Mouse (Mus musculus): ENCODE data around the gene Ankar.

DNA sequence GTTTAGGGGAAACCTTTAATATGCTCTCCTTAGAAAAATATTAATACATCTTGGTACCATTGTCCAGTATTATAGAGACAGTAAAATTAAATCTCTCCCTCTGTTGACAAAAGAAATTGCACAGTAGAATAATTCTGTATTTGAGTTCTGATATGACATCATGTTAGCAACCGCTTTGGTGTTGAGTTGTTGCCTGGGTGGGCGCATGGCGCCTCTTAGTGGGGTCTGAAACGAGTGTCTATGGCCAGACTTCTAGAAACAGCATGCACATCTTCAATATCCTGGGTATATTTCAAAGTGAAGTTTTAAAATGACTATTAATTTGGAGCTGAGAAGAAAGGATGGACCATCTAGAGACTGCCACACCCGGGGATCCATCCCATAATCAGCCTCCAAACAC, 97.6 kb downstream of the Ankar start:
- no peak for TF ChIP-seq CTCF (IDR thresholded peaks at IDR 0.05; ENCODE audit: low read depth, low read length)
- TF ChIP-seq POLR2AphosphoS5 (IDR thresholded peaks at IDR 0.05; ENCODE audit: insufficient replicate concordance, low read depth, low read length), result no peak
- TF ChIP-seq GATA1 (IDR thresholded peaks at IDR 0.05; ENCODE audit: borderline replicate concordance, low read length), result no peak
- TF ChIP-seq TAL1 (conservative IDR thresholded peaks at IDR 0.05; ENCODE audit: low read depth, low read length), result no peak

Measured in G1E (cell line).